Mouse (Mus musculus) cerebellum, adult 2 months (tissue): ENCODE measurements at regions not wholly inside any gene's neighbourhood (a gene's known extent, or its start where the extent isn't known, plus 50 kb on each side); places are given as distances from the start of the nearest gene placed in this dataset.
A peak's percentile ranks its signal among the peaks of the same experiment; 100 is the strongest.

Experiments
- DNase-seq, 2 experiments: peaks; one replicate each; pipeline ENCODE4 v3.0.0; 2021
- H3K27ac ChIP-seq: fragments of 200-500 bp; 2 replicates; pipeline ENCODE4 v1.5.1; 2012; ENCODE audit warnings: low read length, control low read depth, inconsistent platforms; ENCODE audit not compliant: insufficient read depth
- H3K27me3 ChIP-seq: fragments of 200-500 bp; 2 replicates; pipeline ENCODE4 v1.6.1; 2012; ENCODE audit warnings: inconsistent platforms, mild to moderate bottlenecking, low read length, moderate library complexity; ENCODE audit not compliant: control insufficient read depth, insufficient read depth
- H3K4me1 ChIP-seq: fragments of 200-500 bp; 2 replicates; pipeline ENCODE4 v1.6.1; 2011; ENCODE audit warnings: low read length; ENCODE audit not compliant: control insufficient read depth, insufficient read depth
- H3K4me3 ChIP-seq: fragments of 200-500 bp; replicated peaks from 2 replicates; pipeline ENCODE3; 2011; ENCODE audit warnings: mild to moderate bottlenecking, low read depth, low read length, control low read depth; ENCODE audit not compliant: insufficient read depth
- CTCF ChIP-seq: fragments of 200-500 bp; IDR thresholded peaks from 2 replicates; pipeline ENCODE4 v1.5.1; 2011; ENCODE audit warnings: low read depth, mild to moderate bottlenecking, control low read depth, low read length, moderate library complexity, borderline replicate concordance; ENCODE audit not compliant: insufficient read depth
- POLR2A ChIP-seq: fragments of 200-500 bp; IDR thresholded peaks from 2 replicates; pipeline ENCODE4 v1.6.1; 2011; ENCODE audit warnings: low read length, control low read depth, borderline replicate concordance; ENCODE audit not compliant: insufficient read depth
- WGBS: fragments of 180-500 bp; shearing (Covaris S2); methylation state at CpG from one replicate; pipeline ENCODE4 v1.1.7; 2018; 5-methylcytosine and 5-hydroxymethylcytosine counted together

GRCm38 (mm10) chr8:118139928-118140327 is 143.6 kb upstream of the Cdh13 start:
- Histone ChIP-seq H3K27me3 (no peaks in the 10 kb centered on the region; the same call in 1 of the 2 replicates), H3K4me3 (no peak overlapping the region), H3K27ac (no peak overlapping the region), H3K4me1 (no peaks in the 10 kb centered on the region)
- TF ChIP-seq POLR2A (no peak), CTCF (no peak)
- 42% methylated on average over 6 of the region's 6 CpGs for WGBS
- no peak for DNase-seq

GRCm38 (mm10) chr8:118137846-118138245 is 145.7 kb upstream of the Cdh13 start:
- no peak for DNase-seq
- Histone ChIP-seq H3K4me1 (no peaks in the 10 kb centered on the region), H3K4me3 (no peak overlapping the region), H3K27ac (no peak overlapping the region), H3K27me3 (no peaks in the 10 kb centered on the region; the same call in 1 of the 2 replicates)
- 87% methylated on average over 3 of the region's 3 CpGs for WGBS
- TF ChIP-seq CTCF, result no peak
- no peak for TF ChIP-seq POLR2A

- DNase-seq, result no peak
- H3K4me3 ChIP-seq, result no peak overlapping the region
- WGBS, result 64% methylated on average over 7 of the region's 7 CpGs
- H3K27ac ChIP-seq, result no peak overlapping the region
- no peaks in the 10 kb centered on the region for H3K4me1 ChIP-seq
- no peaks in the 10 kb centered on the region for H3K27me3 ChIP-seq
- TF ChIP-seq CTCF (no peak), POLR2A (no peak)
Measured at GRCm38 (mm10) chr8:118124993-118125392, 158.5 kb upstream of the Cdh13 start.

GRCm38 (mm10) chr8:118114253-118114652 is 169.3 kb upstream of the Cdh13 start:
- Histone ChIP-seq H3K27me3 (no peaks in the 10 kb centered on the region), H3K4me3 (peak overlapping the region; percentile 13), H3K4me1 (peaks cover 5% of the 10 kb centered on the region; the same call in 1 of the 2 replicates), H3K27ac (no peak overlapping the region)
- TF ChIP-seq CTCF, result no peak
- no peak for TF ChIP-seq POLR2A
- peak in 1 of 2 experiments; percentile 6 for DNase-seq
- WGBS, result 14% methylated on average over 8 of the region's 8 CpGs

GRCm38 (mm10) chr8:118104464-118105050 is 179.0 kb upstream of the Cdh13 start:
- Histone ChIP-seq H3K4me1 (0 out of 2 replicates have a peak, but pooled peaks cover 3% of the 10 kb centered on the region), H3K4me3 (no peak overlapping the region), H3K27me3 (no peaks in the 10 kb centered on the region), H3K27ac (no peak overlapping the region)
- TF ChIP-seq CTCF (no peak), POLR2A (no peak)
- peak in 1 of 2 experiments; percentile 8 for DNase-seq
- 20% methylated on average over 14 of the region's 14 CpGs for WGBS

- no peak overlapping the region for H3K27ac ChIP-seq
Measured at GRCm38 (mm10) chr8:118101346-118101745, 182.2 kb upstream of the Cdh13 start.

GRCm38 (mm10) chr8:118062736-118063135 is 220.8 kb upstream of the Cdh13 start:
- Histone ChIP-seq H3K4me3 (no peak overlapping the region), H3K27ac (no peak overlapping the region), H3K4me1 (no peaks in the 10 kb centered on the region), H3K27me3 (no peaks in the 10 kb centered on the region)
- DNase-seq, result no peak
- no peak for TF ChIP-seq CTCF
- no peak for TF ChIP-seq POLR2A
- 71% methylated on average over 5 of the region's 5 CpGs for WGBS

More at GRCm38 (mm10) chr8:118101346-118101745, 182.2 kb upstream of the Cdh13 start:
- DNase-seq, result no peak
- H3K4me1 ChIP-seq, result 0 out of 2 replicates have a peak, but pooled peaks cover 3% of the 10 kb centered on the region
- no peaks in the 10 kb centered on the region for H3K27me3 ChIP-seq
- no peak overlapping the region for H3K4me3 ChIP-seq
- TF ChIP-seq POLR2A (no peak), CTCF (no peak)
- WGBS, result 46% methylated on average over 8 of the region's 8 CpGs

- Histone ChIP-seq H3K27me3 (no peaks in the 10 kb centered on the region), H3K4me1 (no peaks in the 10 kb centered on the region), H3K27ac (no peak overlapping the region), H3K4me3 (no peak overlapping the region)
- TF ChIP-seq POLR2A (no peak), CTCF (no peak)
- DNase-seq, result no peak
- 85% methylated on average over 6 of the region's 6 CpGs for WGBS
Measured at GRCm38 (mm10) chr8:118056781-118057180, 226.8 kb upstream of the Cdh13 start.
